Mouse (Mus musculus) brown adipose tissue, adult 24 weeks (tissue): Measurements from ENCODE around the gene Ppt1. TPM values are rescaled to one million over a fixed set of nuclear protein-coding genes. Genes with fewer than 3 reads are reported as not detected.
"Not testable (repeated sequence)": the region's sequence is repeated elsewhere in the genome, so short reads cannot be mapped to it uniquely, and the experiment has no call there.

Experiments
- H3K27ac ChIP-seq: fragments of 200-500 bp; replicated peaks from 2 replicates; pipeline ENCODE4 v1.5.1; 2012; ENCODE audit warnings: low read depth, mild to moderate bottlenecking, low read length
- H3K4me1 ChIP-seq: fragments of 200-500 bp; 2 replicates; pipeline ENCODE4 v1.6.1; 2012; ENCODE audit warnings: low read length, mixed read lengths; ENCODE audit not compliant: control insufficient read depth, insufficient read depth, insufficient read length
- H3K4me3 ChIP-seq: fragments of 200-500 bp; 2 replicates; pipeline ENCODE4 v1.5.1; 2012; ENCODE audit warnings: low read depth, mild to moderate bottlenecking, low read length, moderate library complexity; ENCODE audit not compliant: insufficient read depth
- polyA plus RNA-seq: library from polyadenylated mRNA; stranded (reverse); fragments of >200 nt; gene quantifications from 2 replicates; pipeline ENCODE4 v1.2.4, GENCODE M21; 2012; ENCODE audit not compliant: missing spikeins, insufficient read depth, insufficient read length

Ppt1 gene
- 35.0 and 37.7 TPM in 2 replicates for polyA plus RNA-seq

DNA sequence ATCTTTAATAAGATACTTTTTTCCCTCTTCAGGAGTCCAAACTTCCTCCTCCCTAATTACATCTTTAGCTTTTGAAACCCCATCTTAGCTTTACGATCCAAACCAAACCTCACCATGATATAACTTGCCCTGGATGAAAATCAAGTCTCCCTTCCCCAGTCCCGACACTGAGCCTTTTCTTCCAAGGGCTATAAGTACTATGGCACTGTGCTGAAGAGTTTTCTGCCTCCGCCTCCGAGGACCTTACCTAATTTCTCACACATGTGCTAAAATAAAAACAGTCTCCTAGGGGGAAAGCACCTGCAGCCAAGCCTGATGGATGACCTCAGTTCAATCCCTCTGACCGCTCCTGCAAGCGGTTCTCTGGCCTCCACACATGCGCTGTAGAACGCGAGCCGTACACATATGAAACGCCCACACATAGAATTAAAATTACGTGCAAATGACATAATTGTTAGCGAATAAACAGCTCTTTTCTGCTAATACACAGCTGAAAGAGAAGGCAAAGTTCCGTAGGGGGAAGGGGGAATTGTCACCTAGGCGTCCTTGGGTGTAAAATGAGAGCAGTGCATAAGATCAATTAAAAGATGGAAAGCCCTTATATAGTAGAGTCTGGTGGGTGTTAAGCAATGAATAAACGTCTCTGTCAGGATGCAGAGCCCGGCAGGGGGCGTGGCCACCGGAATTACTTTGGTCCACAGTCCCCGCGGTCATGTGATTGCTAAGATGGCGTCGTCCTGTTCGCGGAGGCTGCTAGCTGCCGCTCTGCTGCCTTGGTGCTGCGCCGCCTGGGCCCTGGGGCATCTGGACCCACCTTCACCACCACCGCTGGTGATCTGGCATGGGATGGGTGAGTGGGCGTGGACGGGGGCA lies at the start of gene Ppt1:
Gene Ppt1, plus strand, starts transcription at position 713 of the 873 bp plus-strand sequence.
- peak within 1 kb of the TSS; percentile 94 for H3K4me3 ChIP-seq
- no peak within 1 kb of the TSS for H3K27ac ChIP-seq
- peaks cover 8% of the 10 kb centered on the region; the same call in 1 of the 2 replicates for H3K4me1 ChIP-seq

DNA sequence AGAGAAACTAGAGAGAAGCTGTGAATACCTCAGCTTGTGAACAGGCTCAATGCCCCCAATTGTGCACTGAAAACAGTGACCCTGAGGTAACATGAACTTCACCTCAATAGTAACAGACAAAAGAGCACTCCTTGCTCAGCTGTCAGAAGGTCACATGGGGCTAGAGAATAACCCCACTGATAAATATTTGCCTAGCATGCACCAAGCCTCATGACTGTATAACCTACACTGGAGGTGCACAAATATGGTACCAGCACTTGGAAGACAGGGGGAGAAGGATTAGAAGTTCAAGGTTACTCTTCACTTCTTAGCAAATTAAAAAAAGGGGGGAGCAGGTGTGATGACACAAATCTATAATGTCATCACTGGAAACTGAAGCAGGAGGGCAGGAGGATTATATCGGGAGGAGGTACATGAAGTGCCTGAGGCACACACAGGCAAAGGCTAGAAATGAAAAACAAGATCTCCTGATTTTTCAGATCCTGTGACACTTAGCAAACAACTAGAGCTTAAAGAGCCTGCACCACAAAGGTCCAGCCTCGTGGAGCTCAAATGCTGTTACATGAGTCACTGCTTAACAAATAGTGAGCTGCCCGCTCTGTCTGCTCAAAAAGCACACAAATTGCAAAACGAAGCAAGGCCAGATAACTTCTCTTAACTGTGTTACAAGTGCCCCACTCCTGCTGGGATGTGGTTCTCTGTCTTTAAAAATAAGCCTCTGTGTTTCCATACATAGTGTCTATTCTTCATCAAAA lies 46.5 kb upstream of the Ppt1 start:
- no peak overlapping the region for H3K4me3 ChIP-seq

DNA sequence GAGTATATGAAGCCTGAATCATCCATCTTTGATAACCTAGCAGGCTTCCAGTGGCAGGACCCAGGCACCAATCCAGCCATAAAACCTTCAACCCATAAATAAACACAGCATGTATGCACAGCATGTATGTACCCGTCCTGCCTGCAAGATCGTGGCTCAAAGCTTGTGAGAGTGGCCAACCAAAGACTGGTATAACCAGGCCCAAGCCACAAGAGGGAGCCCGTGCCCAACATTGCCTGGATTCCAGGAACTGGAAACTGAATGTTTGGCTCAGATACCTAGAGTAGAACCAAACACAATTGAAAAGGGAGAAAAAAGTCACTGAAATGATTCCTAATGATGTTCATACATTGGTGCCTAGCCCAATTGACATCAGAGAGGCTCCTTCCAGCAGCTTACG lies 27.9 kb upstream of the Ppt1 start:
- H3K4me3 ChIP-seq, result no peak overlapping the region
- no peak overlapping the region for H3K27ac ChIP-seq
- no peaks in the 10 kb centered on the region for H3K4me1 ChIP-seq

More for the DNA sequence above, 46.5 kb upstream of the Ppt1 start:
- Histone ChIP-seq H3K27ac (no peak overlapping the region), H3K4me1 (no peaks in the 10 kb centered on the region)

DNA sequence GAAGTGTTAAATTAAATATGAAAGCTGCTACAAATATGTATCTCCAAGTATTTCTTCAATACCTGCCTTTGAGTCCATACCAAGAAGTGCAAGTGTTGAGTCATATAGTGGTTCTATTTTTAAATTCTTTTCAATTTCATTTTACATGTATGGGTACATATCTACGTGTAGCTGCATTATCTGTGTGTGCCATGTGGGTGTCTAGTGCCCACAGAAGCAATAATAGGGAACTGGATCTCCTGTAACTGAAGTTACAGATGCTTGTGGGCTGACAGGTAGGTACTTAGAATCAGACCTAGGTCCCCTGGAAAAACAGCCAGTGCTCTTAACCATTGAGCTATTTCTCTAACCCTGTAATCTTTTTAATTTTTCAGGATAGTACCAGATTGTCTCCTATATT lies 24.9 kb upstream of the Ppt1 start:
- no peak overlapping the region for H3K4me3 ChIP-seq
- no peaks in the 10 kb centered on the region for H3K4me1 ChIP-seq
- no peak overlapping the region for H3K27ac ChIP-seq

DNA sequence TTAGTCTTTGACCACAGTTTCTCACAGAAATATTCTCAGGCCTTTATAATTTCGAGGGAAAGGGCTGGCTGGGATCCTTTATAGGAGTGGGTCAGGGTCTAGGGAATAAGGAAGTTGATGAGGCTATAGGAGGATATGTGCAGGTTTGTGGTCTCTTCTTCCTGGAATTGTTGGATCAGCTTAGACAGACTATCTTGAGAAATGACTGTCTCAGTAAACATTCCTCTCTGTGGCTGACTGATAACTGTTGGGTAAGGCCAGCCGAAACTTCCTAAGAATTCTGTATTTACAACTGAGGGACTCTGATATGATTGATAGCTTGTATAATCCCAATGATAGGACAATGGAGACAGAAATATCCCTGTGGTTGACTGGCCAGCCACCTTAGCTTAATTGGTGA lies 24.2 kb upstream of the Ppt1 start:
- Histone ChIP-seq H3K27ac (no peak overlapping the region), H3K4me3 (no peak overlapping the region), H3K4me1 (no peaks in the 10 kb centered on the region)

DNA sequence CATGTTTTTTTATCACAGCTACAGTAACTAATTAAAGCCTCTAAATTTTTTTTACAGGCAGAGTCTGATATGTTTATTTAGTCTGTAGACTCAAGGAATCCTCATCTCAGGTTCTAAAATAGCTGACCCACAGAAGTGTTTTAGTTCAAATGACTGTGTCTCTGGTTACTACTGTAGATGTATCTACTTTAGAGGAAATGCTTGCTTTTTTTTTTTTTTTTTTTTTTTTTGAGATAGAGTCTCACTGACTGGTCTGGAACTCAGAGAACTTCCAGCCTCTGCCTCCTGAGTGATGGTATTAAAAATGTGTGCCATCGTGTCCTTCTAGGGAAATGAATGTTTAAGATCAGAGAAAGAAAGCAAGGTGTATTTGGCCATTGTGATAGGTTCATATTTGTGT lies 19.8 kb upstream of the Ppt1 start:
- Histone ChIP-seq H3K4me1 (no peaks in the 10 kb centered on the region), H3K27ac (no peak overlapping the region), H3K4me3 (no peak overlapping the region)

DNA sequence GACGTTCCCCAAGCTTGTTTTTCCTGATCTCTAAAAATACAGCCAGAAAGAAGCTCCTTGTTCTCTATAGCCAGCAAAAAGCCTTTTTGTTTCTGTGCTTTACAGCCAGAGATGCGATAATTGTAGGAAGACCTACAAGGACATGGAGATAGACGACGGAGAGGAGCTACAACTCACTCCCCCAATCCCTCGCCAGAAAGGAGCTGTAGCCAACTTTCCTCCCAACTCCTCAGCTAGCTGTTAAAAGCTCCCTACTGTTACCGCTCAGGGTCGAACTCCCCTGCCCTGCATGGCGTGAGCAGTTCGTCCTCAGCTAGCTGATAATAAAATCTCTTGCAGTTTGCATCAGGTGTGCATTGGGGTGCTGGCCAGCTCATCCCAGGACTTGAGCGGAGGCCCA lies 15.1 kb upstream of the Ppt1 start:
- H3K4me3 ChIP-seq, H3K27ac ChIP-seq, H3K4me1 ChIP-seq: not testable (repeated sequence)

DNA sequence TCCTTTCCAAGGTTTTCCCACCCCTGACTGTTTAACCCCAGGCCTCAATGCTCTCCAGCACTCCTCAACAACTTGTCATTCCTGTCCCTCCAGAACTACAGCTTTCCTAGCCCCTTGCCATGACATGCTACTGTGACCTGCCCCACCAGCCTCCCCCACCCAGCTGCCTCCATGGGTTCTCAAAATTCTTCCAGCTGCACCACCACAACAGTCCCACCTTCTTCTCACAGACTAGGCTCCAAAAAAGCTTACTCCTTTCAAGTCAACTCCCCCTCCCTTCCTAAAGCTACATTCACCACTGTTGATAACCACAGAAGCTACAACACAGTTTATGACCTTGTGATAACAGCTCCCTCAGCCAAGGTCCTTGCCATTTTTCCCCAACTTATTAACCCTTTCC lies 8.4 kb upstream of the Ppt1 start:
- Histone ChIP-seq H3K4me3 (no peak overlapping the region), H3K4me1 (no peaks in the 10 kb centered on the region), H3K27ac (no peak overlapping the region)

DNA sequence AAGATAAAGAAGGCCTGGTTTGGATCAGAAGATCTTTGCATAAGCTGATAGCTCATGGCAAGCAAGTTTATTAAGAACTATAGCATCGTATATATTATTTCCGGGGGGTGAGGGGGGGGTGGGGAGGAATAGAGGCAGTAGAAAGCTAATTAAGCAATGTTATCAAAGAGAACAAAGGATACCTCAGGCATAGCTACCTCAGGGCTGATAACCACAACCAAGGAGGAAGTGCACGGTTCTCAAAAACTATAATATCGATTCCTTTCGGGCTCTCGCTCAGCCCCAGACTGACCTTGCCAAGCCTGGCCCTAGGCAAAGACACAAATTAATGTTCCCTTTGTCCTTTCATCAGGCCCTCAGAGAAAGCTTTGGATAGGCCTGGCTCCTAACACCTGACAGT lies 6.7 kb upstream of the Ppt1 start:
- H3K4me1 ChIP-seq, result no peaks in the 10 kb centered on the region
- no peak overlapping the region for H3K27ac ChIP-seq
- no peak overlapping the region for H3K4me3 ChIP-seq

DNA sequence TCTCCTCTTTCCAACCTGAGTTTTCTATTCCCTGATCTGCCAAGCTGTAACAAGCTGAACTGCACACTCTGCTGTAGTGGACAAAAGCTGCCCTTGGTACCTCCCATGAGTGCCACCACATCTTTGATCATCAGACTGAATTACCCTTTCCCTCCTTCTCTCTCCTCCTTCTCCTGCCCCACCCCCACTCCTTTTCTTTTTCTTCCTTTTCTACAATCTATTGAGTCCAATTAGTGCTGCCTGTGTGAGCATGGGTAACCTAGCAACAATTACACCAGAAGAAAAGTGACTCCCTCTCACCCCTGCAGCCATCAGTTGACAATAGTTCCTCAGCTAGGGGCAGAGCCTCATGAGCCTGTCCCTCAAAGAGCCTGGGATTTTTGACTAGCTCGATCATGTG lies 4.2 kb upstream of the Ppt1 start:
- H3K4me3 ChIP-seq, result no peak overlapping the region
- no peak overlapping the region for H3K27ac ChIP-seq
- no peaks in the 10 kb centered on the region for H3K4me1 ChIP-seq

DNA sequence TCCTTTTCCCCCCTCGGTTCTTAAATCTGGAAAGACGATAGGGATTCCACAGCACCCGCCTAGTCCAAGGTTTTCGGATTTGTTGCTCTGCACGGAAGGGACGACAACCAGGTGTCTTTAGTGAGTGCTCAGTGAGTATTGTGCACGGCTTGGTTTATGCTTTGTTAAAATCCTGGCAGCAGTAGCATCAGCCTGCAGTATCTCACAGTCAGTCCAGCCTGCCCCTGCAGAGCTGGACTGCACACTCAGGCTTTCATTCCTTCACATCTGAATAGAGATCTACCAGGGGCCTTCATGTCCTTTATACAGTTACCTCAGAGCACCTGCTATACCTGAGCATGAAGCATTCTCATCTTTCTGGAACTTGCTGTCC lies 347 bp downstream of the Ppt1 start:
- peaks cover 8% of the 10 kb centered on the region; the same call in 1 of the 2 replicates for H3K4me1 ChIP-seq
- H3K27ac ChIP-seq, result no peak overlapping the region
- peak overlapping the region; percentile 94 for H3K4me3 ChIP-seq

DNA sequence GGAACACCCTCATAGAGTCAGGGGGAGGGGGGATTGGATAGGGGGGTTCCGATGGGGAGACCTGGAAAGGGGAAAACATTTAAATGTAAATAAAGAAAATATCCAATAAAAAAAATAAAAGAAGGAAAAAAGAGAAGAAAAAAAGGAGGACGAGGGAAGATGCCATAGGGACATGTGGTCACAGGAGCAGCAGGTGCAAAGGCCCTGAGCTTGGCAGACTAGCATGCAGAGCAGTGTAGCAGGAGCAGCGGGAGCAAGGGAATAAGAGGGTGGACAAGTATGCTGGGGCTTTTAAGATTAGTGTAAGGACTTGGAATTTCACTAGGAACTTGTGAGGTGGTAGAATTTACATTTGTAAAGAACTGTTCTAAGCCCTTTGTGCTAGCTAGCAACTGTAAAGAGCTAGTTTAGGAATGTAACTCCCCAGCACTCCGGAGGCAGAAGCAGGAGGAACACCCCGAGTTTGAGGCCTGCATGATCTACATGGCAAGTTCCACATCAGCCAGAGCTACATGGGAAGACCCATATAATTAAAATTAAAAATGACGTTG lies 1.2 kb downstream of the Ppt1 start:
- no peak overlapping the region for H3K4me3 ChIP-seq
- H3K27ac ChIP-seq, result no peak overlapping the region
- peaks cover 8% of the 10 kb centered on the region; the same call in 1 of the 2 replicates for H3K4me1 ChIP-seq

DNA sequence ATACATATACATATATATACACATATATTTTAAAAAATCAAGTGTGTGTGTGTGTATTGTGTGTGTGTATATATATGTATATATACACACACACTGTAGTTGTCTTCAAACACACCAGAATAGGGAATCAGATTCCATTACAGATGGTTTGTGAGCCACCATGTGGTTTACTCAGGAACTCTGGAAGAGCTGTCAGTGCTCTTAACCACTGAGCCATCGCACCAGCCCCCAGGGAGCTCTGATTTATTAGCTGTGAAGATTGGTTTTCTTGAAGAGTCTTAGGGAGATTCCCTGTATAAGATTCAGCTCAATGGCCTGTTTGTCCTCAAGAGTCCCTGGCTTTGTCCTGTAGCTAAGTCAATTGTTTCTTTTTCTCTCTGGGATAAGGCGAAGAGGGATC lies 2.0 kb downstream of the Ppt1 start:
- Histone ChIP-seq H3K4me1 (peaks cover 8% of the 10 kb centered on the region; the same call in 1 of the 2 replicates), H3K27ac (no peak overlapping the region), H3K4me3 (no peak overlapping the region)

DNA sequence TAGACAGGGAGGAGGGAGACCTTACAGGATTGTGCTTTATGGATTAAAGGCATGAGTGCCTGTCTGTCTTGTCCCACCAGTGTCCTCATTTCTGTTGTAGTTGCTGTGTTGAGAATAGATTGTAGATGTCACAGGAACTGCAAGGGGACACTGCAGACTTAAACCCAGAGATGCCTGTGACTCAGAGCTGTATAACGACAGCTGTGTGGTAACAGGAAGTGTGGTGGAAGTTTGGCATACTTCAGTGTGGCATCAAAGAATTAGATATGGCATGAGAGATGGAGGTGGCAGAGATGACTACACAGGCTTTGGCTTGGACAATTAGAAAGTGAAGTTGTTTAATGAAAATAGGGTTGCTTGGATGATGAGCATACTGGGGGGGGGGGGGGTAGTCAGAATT lies 2.4 kb downstream of the Ppt1 start:
- Histone ChIP-seq H3K27ac (no peak overlapping the region), H3K4me3 (no peak overlapping the region), H3K4me1 (peaks cover 8% of the 10 kb centered on the region; the same call in 1 of the 2 replicates)

DNA sequence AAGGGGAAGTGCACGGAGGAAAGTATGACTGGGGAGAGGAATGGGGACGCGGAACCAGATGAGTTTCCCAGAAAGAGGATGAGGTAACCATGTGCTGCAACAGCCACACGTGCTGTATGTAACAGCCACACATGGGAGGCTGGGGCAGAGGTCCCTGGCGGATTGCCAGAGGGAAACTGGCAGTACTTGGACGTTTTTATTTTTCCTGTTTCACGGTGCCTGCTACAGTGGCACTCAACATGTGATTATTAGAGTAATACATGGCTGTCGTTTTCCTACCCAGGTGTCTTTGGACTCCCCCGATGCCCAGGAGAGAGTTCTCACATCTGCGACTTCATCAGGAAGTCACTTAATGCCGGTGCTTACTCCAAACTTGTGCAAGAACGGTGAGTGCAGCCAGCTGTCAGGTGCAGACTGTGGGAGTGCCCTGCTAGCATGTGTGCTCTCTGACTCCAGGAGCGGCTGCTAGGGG lies 12.1 kb downstream of the Ppt1 start:
- Histone ChIP-seq H3K27ac (0 out of 2 replicates have a peak overlapping the region, but pooled peaks have one; percentile 17), H3K4me1 (peaks cover 4% of the 10 kb centered on the region), H3K4me3 (no peak overlapping the region)
